In the genomic region with DNA sequence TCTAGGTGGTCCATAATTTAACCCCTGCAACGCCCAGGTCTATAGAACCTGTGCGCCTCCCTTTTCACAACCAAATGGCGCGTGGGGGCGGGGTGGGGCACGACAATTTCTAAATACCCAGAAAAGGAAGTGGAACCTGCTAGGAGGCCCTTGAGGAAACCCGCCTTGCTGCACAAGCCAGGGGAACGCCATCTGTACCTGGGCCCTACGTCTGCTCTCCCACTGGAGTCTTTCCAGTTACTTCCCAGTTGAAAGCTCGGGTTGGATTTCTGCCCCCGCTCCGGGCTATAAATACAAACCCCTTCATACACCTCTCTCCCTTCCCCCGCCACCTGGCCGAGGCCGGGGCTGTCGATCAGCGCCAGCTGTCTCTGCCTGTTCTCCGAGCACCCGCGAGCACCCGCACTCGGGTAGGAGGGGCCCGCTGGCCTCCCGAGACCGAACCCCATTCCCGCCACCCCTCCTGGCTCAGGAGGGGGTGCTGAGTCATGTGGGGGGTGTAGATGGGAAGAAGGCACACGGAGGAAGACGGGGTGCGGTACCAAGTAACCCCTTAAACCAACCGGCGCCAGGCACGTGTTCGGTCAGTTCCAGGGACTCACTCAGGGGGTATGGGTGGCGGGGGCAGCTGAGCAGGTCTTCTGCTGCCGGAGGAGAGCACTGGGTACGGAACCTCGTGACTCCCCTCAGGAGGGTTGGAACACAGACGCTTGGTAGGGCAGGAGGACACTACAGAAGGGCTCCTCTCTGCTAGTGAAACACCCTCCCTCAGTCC, we compare ENCODE assay signal across 8 mouse cellular contexts. TPM values are rescaled to one million over a fixed set of nuclear protein-coding genes. Genes with fewer than 3 reads are reported as not detected.
DNase-seq lines count a peak whose midpoint lies in the region; TF ChIP-seq lines count a peak whose summit lies in the region.

No protein-coding gene starts in this region.

- TF ChIP-seq POLR2A in small intestine, adult 2 months (IDR thresholded peaks at IDR 0.05; ENCODE audit: low read depth, low read length) = 0 out of 2 replicates have a peak, but pooled peaks have one; percentile 19

- peak; percentile 74 to 85 for DNase-seq in adrenal gland, adult (ENCODE audit: inconsistent age in 2 of 2, low spot score in 1 of 2)
- DNase-seq in adrenal gland, postnatal 4 days (ENCODE audit: low spot score in 2 of 2) = no peak
- peak; percentile 97 for DNase-seq in cerebellum, adult 9-11 months
- peak; percentile 74 for DNase-seq in gastrocnemius, postnatal 10 days
- DNase-seq in induced T-regulatory cell, adult 2 months (ENCODE audit: low read depth) = peak; percentile 83
- DNase-seq in left cerebral cortex, postnatal 14 days (ENCODE audit: low spot score in 2 of 2) = peak; percentile 60 to 82

- 2% methylated on average over 38 of the region's 38 CpGs for WGBS in small intestine, adult 2 months

- peak overlapping the region; percentile 69 for H3K27ac ChIP-seq in small intestine, adult 2 months (ENCODE audit: insufficient read depth, low read depth, low read length)

- H3K4me3 ChIP-seq in megakaryocyte, embryonic 14.5 days (replicated peaks) = peak overlapping the region; percentile 96
- H3K4me3 ChIP-seq in small intestine, adult 2 months (ENCODE audit: low read depth, low read length) = peak overlapping the region; percentile 85

- intact Hi-C loops in left cerebral cortex, postnatal 14 days (cut with DNase I) = loop anchor here (5.0 kb wide), 1 partner anchor 34 kb away; no protein-coding TSS in a partner anchor

- H3K4me1 ChIP-seq in megakaryocyte, embryonic 14.5 days = peaks cover 83% of the 10 kb centered on the region
- peaks cover 26% of the 10 kb centered on the region for H3K4me1 ChIP-seq in small intestine, adult 2 months (ENCODE audit: control insufficient read depth, insufficient read depth, insufficient read length, low read length)

- peaks cover 48% of the 10 kb centered on the region for H3K36me3 ChIP-seq in megakaryocyte, embryonic 14.5 days (replicated peaks; ENCODE audit: low read length)
- peaks cover 31% of the 10 kb centered on the region for H3K36me3 ChIP-seq in small intestine, adult 2 months (ENCODE audit: control insufficient read depth, insufficient read depth, low read length)

- TF ChIP-seq CTCF in small intestine, adult 2 months (IDR thresholded peaks at IDR 0.05; ENCODE audit: extremely low read depth, insufficient read length, insufficient replicate concordance, low read depth, low read length) = no peak

- H3K9me3 ChIP-seq in megakaryocyte, embryonic 14.5 days = no peaks in the 10 kb centered on the region

- no peaks in the 10 kb centered on the region for H3K27me3 ChIP-seq in megakaryocyte, embryonic 14.5 days (replicated peaks)
- H3K27me3 ChIP-seq in small intestine, adult 2 months (ENCODE audit: control insufficient read depth, insufficient read depth, low read length) = no peaks in the 10 kb centered on the region

RNA-seq across cellular contexts. Expression of gene Tuba4a, which starts 1.3 kb away (rescaled TPM):
- total RNA-seq in adrenal gland, postnatal 4 days (2021) = 10 to 100 TPM; 46.4 to 54.4 TPM
- total RNA-seq in gastrocnemius, postnatal 10 days (2021) = 100 to 1,000 TPM; 490 to 573 TPM
- 100 to 1,000 TPM; 658 to 691 TPM for total RNA-seq in left cerebral cortex, postnatal 14 days (2021)
- 283 and 585 TPM in 2 replicates for polyA plus RNA-seq in megakaryocyte, embryonic 14.5 days (2012; ENCODE audit: insufficient read depth, low replicate concordance)
- polyA plus RNA-seq in small intestine, adult 2 months (2012; rRNA removed) = 107 and 188 TPM in 2 replicates

RNA-seq across cellular contexts. Expression of gene Stk16, which starts 7.8 kb away (rescaled TPM):
- total RNA-seq in adrenal gland, postnatal 4 days (2021) = 100 to 1,000 TPM in 1 of 2 experiments, 10 to 100 TPM in 1; 96.8 to 110 TPM
- total RNA-seq in gastrocnemius, postnatal 10 days (2021) = 10 to 100 TPM; 31.8 to 40.3 TPM
- total RNA-seq in left cerebral cortex, postnatal 14 days (2021) = 10 to 100 TPM; 85.6 to 92.2 TPM
- 195 and 221 TPM in 2 replicates for polyA plus RNA-seq in megakaryocyte, embryonic 14.5 days (2012; ENCODE audit: insufficient read depth, low replicate concordance)
- polyA plus RNA-seq in small intestine, adult 2 months (2012; rRNA removed) = 147 and 193 TPM in 2 replicates

RNA-seq across cellular contexts. Expression of gene Glb1l, which starts 7.8 kb away (rescaled TPM):
- 10 to 100 TPM; 45.2 to 67.4 TPM for total RNA-seq in adrenal gland, postnatal 4 days (2021)
- total RNA-seq in gastrocnemius, postnatal 10 days (2021) = 1 to 10 TPM; 6.5 to 8.6 TPM
- 10 to 100 TPM; 16.3 to 18.3 TPM for total RNA-seq in left cerebral cortex, postnatal 14 days (2021)
- 0.47 and 1.1 TPM in 2 replicates for polyA plus RNA-seq in megakaryocyte, embryonic 14.5 days (2012; ENCODE audit: insufficient read depth, low replicate concordance)
- 0.74 and 1.1 TPM in 2 replicates for polyA plus RNA-seq in small intestine, adult 2 months (2012; rRNA removed)

RNA-seq across cellular contexts. Expression of gene A630095N17Rik, which starts 13.5 kb away (rescaled TPM):
- total RNA-seq in adrenal gland, postnatal 4 days (2021) = not detected
- total RNA-seq in gastrocnemius, postnatal 10 days (2021) = not detected
- total RNA-seq in left cerebral cortex, postnatal 14 days (2021) = not detected
- not detected in 2 replicates for polyA plus RNA-seq in megakaryocyte, embryonic 14.5 days (2012; ENCODE audit: insufficient read depth, low replicate concordance)
- not detected in 2 replicates for polyA plus RNA-seq in small intestine, adult 2 months (2012; rRNA removed)

RNA-seq across cellular contexts. Expression of gene Dnajb2, which starts 17.8 kb away (rescaled TPM):
- total RNA-seq in adrenal gland, postnatal 4 days (2021) = 10 to 100 TPM; 40.5 to 42.5 TPM
- total RNA-seq in gastrocnemius, postnatal 10 days (2021) = 10 to 100 TPM; 32.4 to 38.8 TPM
- 10 to 100 TPM; 76.5 to 80.2 TPM for total RNA-seq in left cerebral cortex, postnatal 14 days (2021)
- polyA plus RNA-seq in megakaryocyte, embryonic 14.5 days (2012; ENCODE audit: insufficient read depth, low replicate concordance) = 97.0 and 100 TPM in 2 replicates
- 13.3 and 21.3 TPM in 2 replicates for polyA plus RNA-seq in small intestine, adult 2 months (2012; rRNA removed)

Comparison
In these comparisons a context has a peak if more than half of its experiments do, and no peak if none do; other contexts are left out.
1. DNase-seq: peak in adrenal gland, adult (2 of 2), cerebellum, adult 9-11 months (single experiment), gastrocnemius, postnatal 10 days (single experiment), induced T-regulatory cell, adult 2 months (single experiment) and left cerebral cortex, postnatal 14 days (2 of 2); none in adrenal gland, postnatal 4 days (0 of 2).
2. RNA of gene Tuba4a, which starts 1.3 kb away (total RNA-seq): 658 to 691 TPM in left cerebral cortex, postnatal 14 days and 490 to 573 TPM in gastrocnemius, postnatal 10 days; 46.4 to 54.4 TPM in adrenal gland, postnatal 4 days; every median in the first group is over 4 times any median in the second.